Mouse (Mus musculus) brain, embryonic 14.5 days (tissue): ENCODE results near the gene Exosc2. TPM values are rescaled to one million over a fixed set of nuclear protein-coding genes. Genes with fewer than 3 reads are reported as not detected.

Experiments used
- DNase-seq: peaks from one replicate; pipeline ENCODE4 v3.0.0-alpha.2; 2011; ENCODE audit warnings: low read depth
- CTCF ChIP-seq: fragments of 200-500 bp; IDR thresholded peaks from 2 replicates; pipeline ENCODE4 v1.5.1; 2012; ENCODE audit warnings: inconsistent platforms, mild to moderate bottlenecking, moderate library complexity, borderline replicate concordance; ENCODE audit not compliant: insufficient read depth, insufficient read length; ENCODE audit errors: extremely low read depth
- POLR2A ChIP-seq: fragments of 200-500 bp; IDR thresholded peaks from 2 replicates; pipeline ENCODE4 v1.6.1; 2012; ENCODE audit warnings: mild to moderate bottlenecking, inconsistent platforms, borderline replicate concordance; ENCODE audit not compliant: poor library complexity, insufficient read depth, insufficient read length, severe bottlenecking; ENCODE audit errors: extremely low read depth
- polyA plus RNA-seq: library from polyadenylated mRNA; depleted of rRNA; stranded (reverse); fragments of >200 nt; gene quantifications from 2 replicates; pipeline ENCODE4 v1.2.3, GENCODE M21; 2012; rRNA removed

Gene Exosc2
- polyA plus RNA-seq: 36.6 and 39.7 TPM in 2 replicates

DNA sequence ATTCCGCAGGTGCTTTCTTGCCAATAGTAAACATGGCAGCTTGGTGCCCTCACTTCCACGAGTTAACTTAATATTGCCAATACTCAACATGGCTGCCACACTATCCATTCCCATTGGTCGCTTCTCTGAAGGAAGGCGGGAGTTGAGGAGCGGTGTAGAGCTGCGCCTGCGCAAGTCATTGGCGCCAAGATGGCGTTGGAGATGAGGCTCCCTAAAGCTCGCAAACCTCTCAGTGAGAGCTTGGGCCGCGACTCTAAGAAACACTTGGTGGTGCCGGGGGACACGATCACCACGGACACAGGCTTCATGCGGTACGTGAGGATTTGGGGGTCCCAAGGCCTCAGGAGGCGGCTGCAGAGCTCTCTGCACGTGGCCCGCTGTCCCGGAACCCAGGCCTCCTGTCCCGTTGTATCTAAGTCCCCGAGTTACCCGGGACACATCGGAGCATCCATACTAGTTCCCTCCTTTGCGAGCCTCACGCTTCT, at the start of gene Exosc2:
TSS of gene Exosc2 (plus strand) at position 165 of the 485 bp plus-strand sequence.
- DNase-seq: peak; percentile 99
- TF ChIP-seq CTCF: no peak
- peak; percentile 92; the same call in 1 of the 2 replicates for TF ChIP-seq POLR2A

DNA sequence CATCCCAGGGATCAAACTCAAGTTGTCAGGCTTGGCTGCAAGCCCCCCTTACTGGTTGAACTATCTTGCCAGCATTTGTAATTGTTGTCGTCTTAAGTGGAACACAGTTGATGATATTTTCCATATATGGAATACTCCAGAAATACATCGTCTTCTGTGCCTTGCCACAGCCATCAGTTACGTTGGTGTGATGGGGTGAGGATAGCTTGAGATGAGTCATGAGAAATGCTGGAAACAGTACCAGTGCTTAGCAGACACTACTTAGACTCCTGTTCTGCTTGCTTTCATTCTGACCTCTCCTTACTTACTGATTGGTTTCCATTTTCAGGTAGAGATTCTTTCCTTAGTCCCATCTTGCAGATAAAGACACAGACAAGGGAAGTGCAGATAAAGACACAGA, 37.0 kb upstream of the Exosc2 start:
- no peak for DNase-seq
- TF ChIP-seq CTCF (no peak), POLR2A (no peak)

DNA sequence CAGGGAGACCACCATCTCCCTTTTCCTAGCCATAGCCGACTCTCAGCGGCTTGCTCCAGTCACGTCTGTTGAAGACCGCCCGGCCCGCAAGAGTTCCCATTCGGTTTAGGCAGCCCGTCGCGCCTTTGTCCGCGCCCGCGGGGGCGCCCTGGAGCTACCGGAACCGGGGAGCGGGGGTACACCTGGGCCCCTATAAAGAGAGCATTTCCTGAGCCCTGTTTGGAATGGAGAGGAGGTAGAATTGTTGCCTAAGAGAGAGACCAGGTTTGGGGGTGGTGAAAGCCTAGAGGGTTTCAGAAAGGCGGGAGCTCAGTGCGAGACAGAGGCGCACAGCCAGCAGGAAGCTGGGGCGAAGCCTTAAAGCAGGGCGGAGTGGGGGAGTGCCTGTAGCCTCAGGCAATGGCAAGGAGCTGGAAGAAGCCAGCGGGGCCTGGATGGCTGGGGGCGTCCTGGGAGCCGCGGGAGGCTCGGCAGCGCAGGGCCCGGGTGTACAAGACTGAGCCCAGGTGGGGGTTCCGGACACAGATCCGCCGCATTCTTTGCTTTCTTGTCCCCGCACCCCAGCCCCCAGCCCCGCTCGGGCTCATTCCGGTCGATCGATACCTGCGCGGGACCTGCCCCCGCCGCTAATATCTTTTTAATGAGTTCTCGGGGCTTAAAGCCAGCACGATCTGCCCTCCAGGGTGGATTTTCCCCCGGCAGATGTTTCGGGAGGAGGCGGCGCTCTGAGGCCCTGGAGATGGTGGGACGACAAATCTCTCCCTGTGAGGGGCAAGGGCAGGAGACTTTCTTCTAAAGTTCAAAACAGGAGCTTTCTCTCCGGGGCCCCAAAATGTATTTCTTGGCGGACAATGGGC, 35.0 kb upstream of the Exosc2 start:
- DNase-seq: peak; percentile 37
- TF ChIP-seq CTCF: no peak
- TF ChIP-seq POLR2A: no peak

- DNase-seq: peak; percentile 56
- TF ChIP-seq POLR2A (no peak), CTCF (no peak)
These were observed 34.3 kb upstream of the Exosc2 start for GRCm38 (mm10) chr2:31636138-31636741.

GRCm38 (mm10) chr2:31636742-31637141, 33.8 kb upstream of the Exosc2 start:
- no peak for TF ChIP-seq POLR2A
- TF ChIP-seq CTCF: no peak
- peak; percentile 83 for DNase-seq

DNA sequence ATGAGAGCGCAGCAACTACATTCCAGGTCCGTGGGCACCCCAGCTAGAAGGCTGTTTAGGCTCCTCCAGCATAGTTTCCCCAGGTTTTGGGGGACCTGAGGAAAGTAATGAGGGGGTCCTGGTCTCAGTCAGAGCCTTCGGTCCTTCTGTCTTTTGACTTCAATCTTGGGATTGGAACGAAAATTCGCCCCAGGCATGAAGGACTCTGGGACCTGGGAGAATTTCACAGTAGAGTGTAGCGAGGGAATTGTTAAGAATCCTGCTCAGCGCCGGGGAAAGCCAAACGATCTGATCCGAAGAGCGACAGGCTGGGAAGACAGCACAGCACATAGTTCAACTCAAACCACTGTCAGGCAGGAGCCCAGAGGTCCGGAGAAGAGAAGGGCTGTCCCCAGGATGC, 33.2 kb upstream of the Exosc2 start:
- TF ChIP-seq CTCF (no peak), POLR2A (no peak)

DNA sequence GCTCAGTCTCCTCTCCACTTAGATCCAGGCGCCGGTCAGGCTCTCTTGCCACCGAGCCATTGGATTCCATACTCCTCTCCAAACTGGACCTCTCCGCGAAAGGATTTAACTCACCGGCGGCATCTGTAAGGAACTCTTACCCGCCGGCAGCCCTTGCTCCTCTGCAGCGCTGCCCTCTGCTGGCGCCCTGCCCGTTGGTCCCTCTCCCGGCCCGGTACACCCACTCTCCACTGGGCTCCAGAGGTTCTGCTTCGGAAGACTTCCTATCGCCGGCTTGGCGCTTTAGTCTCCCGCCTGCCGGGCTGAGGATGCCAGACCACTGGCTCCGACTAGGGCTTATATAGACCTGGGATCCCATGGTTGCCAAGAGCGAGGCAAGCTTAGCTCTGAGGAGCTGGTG, 32.7 kb upstream of the Exosc2 start:
- TF ChIP-seq CTCF (peak; percentile 44; the same call in 1 of the 2 replicates), POLR2A (no peak)
- DNase-seq: peak; percentile 67

More for the DNA sequence above, 33.2 kb upstream of the Exosc2 start:
- DNase-seq: peak; percentile 27

DNA sequence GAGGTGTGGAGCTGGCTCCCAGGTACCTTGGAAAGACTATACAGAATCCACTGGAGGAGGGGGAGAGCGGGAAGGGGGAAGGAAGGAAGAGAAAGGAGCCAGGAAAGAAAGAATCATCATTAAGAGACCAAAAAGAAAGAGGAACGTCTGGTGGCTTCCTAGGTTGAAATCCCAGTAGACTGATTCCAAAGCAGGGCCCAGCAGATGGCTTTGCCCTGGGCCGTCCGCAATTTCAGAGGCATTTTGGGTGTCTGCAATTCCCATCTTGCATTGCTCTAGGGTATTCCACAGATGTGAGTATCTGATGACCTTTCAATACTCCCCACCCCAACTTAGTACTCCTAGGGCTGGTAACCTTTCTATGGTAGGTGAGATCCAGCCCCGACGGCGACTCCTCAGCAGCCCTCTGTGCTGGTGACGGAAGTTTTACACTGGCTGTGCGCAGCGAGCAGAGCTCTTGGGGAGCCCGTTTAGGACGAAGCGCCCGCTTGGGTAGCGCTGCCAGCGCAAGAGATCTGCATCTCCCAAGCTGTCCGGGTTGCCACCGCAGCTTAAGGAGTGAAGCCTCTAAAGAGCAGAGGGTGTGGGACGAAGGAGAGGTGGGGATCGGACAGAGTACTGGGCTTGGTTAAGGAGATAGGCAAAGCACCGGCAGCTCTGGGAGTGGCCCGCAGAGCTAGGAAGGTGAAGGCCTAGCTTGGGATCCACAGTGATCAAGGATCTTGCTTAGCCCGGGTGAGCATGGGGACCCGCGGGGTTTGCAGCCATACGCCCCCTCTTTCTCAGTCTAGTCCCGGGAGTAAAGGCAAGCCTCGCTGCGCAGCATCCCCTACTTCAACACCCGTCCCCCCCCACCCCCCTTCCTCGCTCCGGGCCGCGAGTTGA, 31.7 kb upstream of the Exosc2 start:
- no peak for TF ChIP-seq CTCF
- no peak for TF ChIP-seq POLR2A
- peak; percentile 29 for DNase-seq

DNA sequence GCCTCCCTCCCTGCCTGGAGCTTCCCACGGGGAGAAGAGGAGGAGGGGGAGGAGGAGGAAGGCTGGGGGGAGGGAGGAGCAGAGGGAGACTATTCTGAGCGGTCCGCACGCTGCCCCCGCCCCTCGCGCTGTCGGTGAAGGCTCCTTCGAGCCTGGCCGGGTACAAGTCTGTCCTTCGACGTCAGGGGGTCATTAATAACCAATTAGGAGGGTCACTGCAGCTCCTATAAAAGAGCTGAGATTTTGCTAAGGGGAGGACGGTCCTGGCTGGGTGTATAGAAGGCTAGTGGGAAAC, 31.1 kb upstream of the Exosc2 start:
- TF ChIP-seq POLR2A: no peak
- no peak for TF ChIP-seq CTCF
- peak; percentile 73 for DNase-seq

DNA sequence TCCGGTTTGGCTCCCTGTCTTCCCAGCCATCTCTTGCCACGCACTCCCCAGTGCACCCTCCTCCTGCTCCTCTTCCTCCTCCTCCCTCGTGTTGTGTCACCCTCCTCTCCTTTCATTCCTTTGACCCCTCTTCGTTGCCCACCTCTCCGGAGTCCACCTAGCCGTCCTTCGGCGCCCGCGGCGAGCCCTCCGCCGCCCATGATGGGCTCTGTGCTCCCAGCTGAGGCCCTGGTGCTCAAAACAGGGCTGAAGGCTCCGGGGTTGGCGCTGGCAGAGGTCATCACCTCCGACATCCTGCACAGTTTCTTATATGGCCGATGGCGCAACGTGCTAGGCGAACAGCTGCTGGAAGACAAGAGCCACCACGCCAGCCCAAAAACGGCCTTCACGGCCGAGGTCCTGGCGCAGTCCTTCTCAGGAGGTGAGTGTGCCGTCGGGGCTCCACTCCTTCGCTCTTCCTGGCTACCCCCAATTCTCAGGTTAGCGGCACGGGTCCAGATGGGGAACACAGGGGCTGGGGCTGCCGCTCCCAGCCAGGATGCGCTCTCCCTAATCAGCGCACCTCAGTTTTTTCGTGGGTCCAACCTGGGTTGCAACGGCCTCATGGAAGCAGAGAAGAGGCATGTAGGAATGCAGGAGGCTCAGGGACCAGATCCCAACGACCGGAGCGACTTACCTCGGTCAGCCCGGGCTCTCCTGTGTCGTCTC, 30.5 kb upstream of the Exosc2 start, which contains the start of gene Prdm12:
TSS of gene Prdm12 (plus strand) at position 137 of the 708 bp plus-strand sequence.
- DNase-seq: peak; percentile 6
- TF ChIP-seq CTCF: no peak
- no peak for TF ChIP-seq POLR2A

- DNase-seq: peak; percentile 90
These were observed 29.7 kb upstream of the Exosc2 start for GRCm38 (mm10) chr2:31640609-31641507.

More at GRCm38 (mm10) chr2:31640609-31641507, 29.7 kb upstream of the Exosc2 start:
- TF ChIP-seq POLR2A (no peak), CTCF (no peak)
